Mouse (Mus musculus) MN1 (cell line): ENCODE data around the gene Vmn2r111.
"Not testable (repeated sequence)": the region's sequence is repeated elsewhere in the genome, so short reads cannot be mapped to it uniquely, and the experiment has no call there.

Experiments used
- DNase-seq: peaks from one replicate; pipeline ENCODE4 v3.0.0-alpha.2; 2016; ENCODE audit warnings: low spot score

Vmn2r111 gene

DNA sequence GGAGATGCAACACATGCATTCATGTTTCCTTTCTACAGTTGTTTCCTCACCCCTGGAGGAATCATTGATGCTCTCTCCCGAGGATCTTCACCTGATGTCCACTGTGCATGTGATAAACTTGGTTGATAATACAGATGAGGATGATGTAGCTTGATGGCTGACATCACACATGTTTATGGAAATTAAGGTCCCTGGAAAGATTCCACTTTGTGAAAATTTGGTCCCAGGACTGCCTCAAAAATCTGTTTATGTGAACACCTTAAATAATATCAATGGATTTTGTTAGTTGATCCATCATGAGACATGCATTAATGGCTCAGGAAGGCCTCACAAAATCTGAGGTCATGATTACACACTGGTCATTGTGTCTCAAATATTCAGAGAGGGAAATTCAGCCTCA lies at the start of gene Vmn2r111:
Vmn2r111 (minus strand) TSS at position 101 of the 400 bp plus-strand sequence.
- not testable (repeated sequence) for DNase-seq

DNA sequence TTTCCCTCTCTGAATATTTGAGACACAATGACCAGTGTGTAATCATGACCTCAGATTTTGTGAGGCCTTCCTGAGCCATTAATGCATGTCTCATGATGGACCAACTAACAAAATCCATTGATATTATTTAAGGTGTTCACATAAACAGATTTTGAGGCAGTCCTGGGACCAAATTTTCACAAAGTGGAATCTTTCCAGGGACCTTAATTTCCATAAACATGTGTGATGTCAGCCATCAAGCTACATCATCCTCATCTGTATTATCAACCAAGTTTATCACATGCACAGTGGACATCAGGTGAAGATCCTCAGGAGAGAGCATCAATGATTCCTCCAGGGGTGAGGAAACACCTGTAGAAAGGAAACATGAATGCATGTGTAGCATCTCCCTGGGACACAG lies 27.4 kb upstream of the Vmn2r111 start, which contains the start of gene Vmn2r112:
Vmn2r112 (plus strand) TSS at position 301 of the 400 bp plus-strand sequence.
- DNase-seq: not testable (repeated sequence)

DNA sequence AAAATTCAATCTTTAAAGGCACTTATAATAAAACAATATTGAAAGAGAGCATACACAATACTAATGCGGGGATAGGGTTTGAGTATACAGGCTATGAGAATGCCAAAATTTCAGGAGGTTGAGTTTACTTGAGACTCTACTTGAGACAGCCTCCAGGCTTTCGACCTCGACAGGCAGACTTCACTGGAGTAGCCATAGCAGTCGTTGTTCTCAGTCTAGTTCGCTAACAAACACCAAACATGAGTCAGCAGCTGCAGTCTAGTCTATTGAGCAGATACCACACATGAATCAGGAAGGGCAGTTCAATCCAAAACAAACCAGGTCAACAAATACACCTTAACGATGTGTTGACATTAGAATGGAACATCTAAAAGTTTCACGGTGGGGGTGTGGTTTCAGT lies 52.8 kb downstream of the Vmn2r111 start:
- not testable (repeated sequence) for DNase-seq

- DNase-seq: not testable (repeated sequence)
Measured at GRCm38 (mm10) chr17:22520037-22520436, 53.2 kb downstream of the Vmn2r111 start.

DNA sequence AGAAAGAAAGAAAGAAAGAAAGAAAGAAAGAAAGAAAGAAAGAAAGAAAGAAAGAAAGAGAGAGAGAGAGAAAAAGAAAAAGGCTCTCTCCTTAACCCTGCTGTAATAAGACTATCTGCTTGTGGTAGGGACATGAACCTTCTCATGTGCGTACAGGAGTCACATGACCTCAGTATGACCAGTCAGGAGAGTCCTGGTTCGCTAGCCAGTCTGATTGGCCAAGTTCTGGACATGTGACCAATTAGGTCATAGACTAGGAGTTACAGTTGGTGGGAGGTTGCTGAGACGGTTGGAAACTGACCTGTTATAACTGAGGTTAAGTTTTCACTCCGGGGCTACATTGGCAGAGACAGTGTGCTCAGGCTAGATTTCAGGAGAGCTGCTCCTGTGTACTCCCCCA lies 76.2 kb downstream of the Vmn2r111 start:
- DNase-seq: peak; percentile 35
